Mouse (Mus musculus) cerebellum, adult 2 months (tissue): Measurements from ENCODE around the gene AC161166.1.

ENCODE experiments used
- CTCF ChIP-seq: fragments of 200-500 bp; IDR thresholded peaks from 2 replicates; pipeline ENCODE4 v1.5.1; 2011; ENCODE audit warnings: low read depth, mild to moderate bottlenecking, control low read depth, low read length, moderate library complexity, borderline replicate concordance; ENCODE audit not compliant: insufficient read depth
- POLR2A ChIP-seq: fragments of 200-500 bp; IDR thresholded peaks from 2 replicates; pipeline ENCODE4 v1.6.1; 2011; ENCODE audit warnings: low read length, control low read depth, borderline replicate concordance; ENCODE audit not compliant: insufficient read depth

DNA sequence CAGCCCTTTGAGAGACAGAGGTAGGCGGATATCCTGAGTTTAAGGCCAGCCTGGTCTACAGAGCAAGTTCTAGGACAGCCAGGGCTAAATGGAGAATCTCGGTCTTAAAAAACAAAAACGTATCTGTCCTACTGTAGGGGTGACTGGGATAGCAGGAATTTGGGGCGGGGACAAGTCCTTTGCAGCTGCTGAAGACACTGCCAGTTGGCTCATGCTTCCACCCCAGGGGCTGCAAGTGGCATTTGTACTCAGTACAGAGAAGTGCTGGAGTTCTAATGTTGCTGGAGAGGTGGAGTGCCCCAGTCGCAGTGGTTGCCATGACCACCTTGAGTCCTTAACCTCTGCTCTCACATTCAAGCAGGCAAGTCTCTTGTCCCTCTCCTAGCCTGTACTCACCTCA is 10.6 kb upstream of the AC161166.1 start:
- TF ChIP-seq POLR2A: no peak
- no peak for TF ChIP-seq CTCF
